Mouse (Mus musculus) ES-CJ7 (cell line): ENCODE results near the gene C7.
A peak's percentile ranks its signal among the peaks of the same experiment; 100 is the strongest.

ENCODE experiments used
- DNase-seq: peaks from one replicate; pipeline ENCODE4 v3.0.0; 2011; ENCODE audit warnings: low read depth, low spot score

Gene C7

GRCm38 (mm10) chr15:5063635-5064034 lies at the start of gene C7:
Gene C7 (minus strand): TSS chr15:5063740.
- DNase-seq, result no peak

DNA sequence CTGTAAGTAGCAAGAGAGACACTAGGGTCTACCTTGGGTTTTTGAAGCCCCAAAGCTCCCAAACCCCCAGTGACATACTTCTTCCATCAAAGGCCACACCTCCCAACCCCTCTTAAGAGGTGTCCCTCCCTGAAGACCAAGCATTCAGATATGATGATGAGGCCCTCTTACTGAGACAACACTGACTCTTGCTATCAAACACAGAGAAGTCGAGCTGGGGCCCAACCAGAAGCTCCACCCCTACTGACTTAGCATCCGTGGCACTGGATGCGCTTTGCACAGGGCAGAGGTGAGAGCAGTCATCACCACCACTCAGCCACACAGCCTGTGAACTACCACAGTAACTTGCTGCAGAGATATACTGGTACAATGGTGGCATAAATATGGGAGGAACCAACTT lies 49.1 kb upstream of the C7 start:
- DNase-seq, result no peak

GRCm38 (mm10) chr15:5108655-5109040 lies 45.1 kb upstream of the C7 start:
- no peak for DNase-seq

GRCm38 (mm10) chr15:5107686-5108654 lies 44.4 kb upstream of the C7 start, which contains the start of gene Card6:
Gene Card6 (minus strand): TSS chr15:5108539.
- DNase-seq, result no peak

DNA sequence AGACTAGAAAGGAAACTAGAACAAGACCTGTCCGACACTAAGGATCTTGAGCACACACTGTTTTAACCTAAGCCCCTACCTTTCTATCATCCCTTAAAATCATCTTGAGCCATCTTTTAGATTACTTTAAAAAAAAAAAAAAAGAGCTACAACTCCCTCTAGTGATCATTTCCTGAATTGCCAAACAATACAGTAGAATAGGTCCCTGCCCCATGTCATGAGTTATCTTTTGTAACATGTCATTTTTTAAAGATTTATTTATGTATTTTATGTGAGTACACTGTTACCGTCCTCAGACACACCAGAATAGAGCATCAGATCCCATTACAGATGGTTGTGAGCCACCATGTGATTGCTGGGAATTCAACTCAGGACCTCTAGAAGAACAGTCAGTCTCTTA lies 42.8 kb upstream of the C7 start:
- no peak for DNase-seq

GRCm38 (mm10) chr15:5105891-5106290 lies 42.4 kb upstream of the C7 start:
- no peak for DNase-seq

- no peak for DNase-seq
Observed at GRCm38 (mm10) chr15:5102312-5102711, 38.8 kb upstream of the C7 start.

DNA sequence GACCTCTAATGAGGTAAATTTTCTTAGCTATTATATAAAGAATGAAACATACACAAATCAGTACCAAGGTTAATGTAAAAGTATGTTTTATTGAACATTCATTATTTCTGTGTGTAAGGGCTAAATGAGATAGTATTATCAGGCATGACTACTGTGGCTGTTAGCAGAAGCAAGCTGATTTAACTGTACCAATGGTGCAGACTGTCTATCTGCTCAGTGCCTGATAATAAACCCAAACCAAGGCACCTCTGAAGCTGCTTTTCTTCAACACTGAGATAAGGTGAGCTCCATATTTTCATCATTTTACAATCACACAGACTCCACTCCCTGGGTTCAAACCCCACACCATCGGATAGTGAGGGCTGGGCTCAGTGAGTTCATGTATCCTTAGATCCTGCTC lies 33.8 kb upstream of the C7 start:
- no peak for DNase-seq

DNA sequence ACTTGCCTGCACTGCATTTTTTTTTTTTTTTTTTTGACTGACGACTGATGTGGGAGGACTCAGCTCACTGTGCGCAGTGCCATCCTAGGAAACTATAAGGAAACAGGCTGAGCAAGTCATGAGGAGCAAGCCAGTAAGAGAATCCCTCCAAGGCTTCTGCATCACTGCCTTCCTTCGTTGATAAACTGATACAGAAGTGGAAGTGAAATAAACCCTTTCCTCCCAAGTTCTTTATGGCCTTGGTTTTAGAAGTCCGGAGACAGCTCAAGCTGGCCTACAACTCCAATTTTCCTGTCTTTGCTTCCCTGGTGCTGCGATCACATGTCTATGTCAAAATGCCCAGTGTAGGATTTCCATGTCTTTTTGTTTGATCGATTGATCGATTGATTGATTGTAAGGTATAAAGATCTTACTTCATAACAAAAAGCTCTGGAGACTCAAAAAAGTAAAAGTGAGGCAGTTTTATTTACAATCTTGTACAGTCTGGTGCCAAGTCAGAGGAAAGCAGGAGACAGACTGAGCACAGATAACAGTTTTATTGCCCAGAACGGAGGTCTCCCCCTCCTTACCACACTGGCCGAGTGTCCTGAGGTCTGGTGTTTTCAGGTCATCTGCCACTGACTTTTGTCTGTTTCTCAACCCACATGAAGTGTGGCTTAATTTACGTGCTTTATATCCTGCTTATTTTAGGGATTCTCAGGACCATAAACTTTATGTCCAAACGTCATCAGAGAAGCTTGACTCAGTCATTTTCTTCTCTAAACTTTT lies 32.2 kb upstream of the C7 start:
- no peak for DNase-seq

GRCm38 (mm10) chr15:5090131-5090530 lies 26.6 kb upstream of the C7 start:
- DNase-seq, result no peak

DNA sequence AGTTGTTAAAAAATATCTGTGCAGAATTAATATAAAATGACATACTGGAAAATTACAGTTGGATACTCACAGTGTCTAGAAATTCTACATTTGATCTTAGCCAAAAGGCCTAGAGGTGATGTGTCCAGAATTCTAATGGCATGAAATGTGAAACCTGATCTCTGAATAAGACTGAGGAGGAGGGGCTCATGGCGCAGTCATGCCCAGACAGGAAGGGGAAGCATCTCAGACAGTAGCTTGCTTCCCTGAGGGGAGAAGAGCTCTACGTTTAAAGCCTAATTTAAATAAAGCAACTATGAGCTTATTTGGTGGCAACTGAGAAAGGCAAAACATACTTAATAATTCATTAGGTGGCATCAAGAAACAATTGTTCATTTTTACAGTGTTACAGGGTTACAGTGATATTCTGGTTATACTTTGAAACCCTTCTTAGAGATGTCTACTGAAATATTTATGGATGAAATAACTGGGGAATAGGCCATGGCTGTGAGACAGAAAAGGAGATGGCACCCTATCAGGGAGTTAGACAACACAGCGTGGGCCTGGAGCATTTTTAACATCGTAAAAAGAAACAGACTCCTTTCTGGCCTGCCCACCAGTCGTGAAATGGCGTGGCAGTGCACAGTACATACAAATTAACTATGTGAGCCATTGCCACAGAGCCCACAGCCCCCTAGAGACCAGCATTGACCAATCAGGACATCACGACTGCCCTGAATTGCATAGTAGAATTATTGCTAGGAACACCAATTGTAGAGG lies 25.5 kb upstream of the C7 start:
- DNase-seq, result no peak

- DNase-seq, result peak; percentile 32
Observed at GRCm38 (mm10) chr15:5086162-5086561, 22.6 kb upstream of the C7 start.

- no peak for DNase-seq
Observed at GRCm38 (mm10) chr15:5081235-5081634, 17.7 kb upstream of the C7 start.

- DNase-seq, result peak; percentile 85
Observed at GRCm38 (mm10) chr15:5068801-5069518, 5.4 kb upstream of the C7 start.

GRCm38 (mm10) chr15:5045560-5046284 lies 17.8 kb downstream of the C7 start:
- peak; percentile 12 for DNase-seq

DNA sequence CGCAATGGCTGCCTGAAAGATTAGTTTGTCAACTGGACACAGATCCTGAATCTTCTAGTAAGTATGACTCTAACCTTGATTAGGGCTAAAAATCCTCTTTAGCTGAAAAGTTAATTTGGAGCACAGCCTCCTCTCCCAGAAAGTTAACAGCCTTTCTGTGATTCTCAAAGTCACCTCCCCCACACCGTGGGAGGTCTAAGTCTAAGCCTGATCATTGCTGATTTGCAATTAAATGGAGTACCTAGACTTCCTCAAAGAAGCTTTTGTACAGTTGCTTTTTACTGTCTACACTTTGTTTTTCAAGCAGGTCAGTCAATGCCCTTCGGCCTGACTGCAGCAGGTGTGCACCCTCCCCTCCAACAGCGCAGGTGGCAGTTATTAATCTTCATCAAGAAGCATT lies 34.3 kb downstream of the C7 start:
- peak; percentile 67 for DNase-seq

GRCm38 (mm10) chr15:5023479-5024265 lies 39.9 kb downstream of the C7 start:
- DNase-seq, result peak; percentile 71

DNA sequence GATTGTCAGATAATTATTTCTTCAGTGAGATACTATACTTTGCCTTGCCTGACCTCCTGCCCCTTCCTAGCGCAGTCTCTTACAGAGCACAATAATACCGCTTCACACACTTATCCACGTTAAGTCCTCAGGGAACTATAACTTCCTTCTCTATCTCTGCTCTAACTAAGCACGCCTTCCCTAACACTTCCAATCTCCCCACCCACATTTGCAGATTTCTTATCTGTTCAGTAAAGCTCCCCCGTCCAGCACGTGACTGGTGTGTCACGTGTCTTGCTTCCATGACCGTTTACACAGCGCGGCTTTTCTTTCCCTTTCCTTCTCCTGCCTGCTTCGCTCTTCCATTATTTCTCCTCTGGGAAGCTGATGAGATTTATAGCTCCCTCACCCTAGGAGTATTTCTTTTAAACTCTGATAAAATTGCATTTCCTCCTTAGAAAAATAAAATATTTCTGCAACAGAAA lies 53.9 kb downstream of the C7 start:
- DNase-seq, result no peak

DNA sequence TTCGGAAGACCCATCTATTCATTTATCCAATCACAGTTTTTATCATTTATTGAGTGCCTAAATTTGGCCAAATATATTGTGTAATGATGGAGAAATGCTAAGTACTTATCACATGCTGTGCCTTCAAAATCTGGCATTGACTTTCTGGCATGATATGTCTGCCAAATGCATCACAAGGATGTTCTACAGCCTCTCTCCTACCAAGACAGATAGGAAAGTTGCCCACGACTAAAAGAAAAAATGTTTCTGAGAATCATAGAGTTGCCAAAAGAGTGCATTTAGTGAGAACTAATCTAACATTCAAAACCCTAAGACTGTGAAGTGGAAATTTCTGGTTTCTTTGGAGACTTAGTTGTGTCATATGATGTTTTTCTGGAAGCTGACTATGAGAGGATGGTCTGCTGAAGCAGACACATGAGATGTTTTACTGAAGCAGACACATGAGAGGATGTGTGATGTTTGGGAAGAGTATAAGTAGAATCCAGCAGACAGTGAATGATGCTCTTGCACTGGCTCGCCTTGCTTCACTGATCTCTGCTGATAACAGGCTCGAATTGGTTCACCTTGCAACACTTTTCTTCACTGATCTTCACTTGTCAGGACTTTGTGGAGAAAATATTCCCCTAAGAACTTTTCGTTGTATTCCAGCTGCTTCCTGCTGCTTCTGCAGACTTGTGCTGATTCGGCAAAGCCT lies 59.9 kb downstream of the C7 start:
- no peak for DNase-seq
